Mouse (Mus musculus): Measurements from ENCODE around the gene Btrc.
"Not testable (repeated sequence)": the region's sequence is repeated elsewhere in the genome, so short reads cannot be mapped to it uniquely, and the experiment has no call there.

Btrc gene

DNA sequence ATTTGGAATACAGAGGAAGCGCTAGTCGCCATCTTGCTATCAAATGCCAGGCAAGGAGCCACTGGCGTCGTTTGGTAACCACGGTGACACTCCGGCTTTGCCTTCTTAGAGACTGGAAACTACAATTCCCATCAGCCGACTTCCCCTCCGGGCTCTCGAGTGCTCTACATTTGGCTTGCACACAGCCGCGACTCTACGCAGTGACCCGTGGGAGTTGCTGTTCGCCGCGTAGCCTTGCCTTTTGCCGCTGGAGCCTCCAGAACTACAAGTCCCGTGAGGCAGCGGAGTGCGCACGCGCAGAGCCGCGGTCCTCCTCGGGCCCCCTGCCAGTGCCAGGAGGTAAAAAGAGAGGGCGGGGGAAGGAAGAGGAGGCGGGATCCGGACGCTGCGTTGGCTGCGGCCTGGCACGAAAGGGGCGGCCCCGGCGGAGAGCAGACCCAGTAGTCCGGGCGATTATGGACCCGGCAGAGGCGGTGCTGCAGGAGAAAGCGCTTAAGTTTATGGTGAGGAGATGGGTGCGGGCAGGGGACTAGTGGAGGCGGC lies at the start of gene Btrc:
Gene Btrc, plus strand, starts transcription at position 351 of the 543 bp plus-strand sequence.
- peak; percentile 100 for DNase-seq

DNA sequence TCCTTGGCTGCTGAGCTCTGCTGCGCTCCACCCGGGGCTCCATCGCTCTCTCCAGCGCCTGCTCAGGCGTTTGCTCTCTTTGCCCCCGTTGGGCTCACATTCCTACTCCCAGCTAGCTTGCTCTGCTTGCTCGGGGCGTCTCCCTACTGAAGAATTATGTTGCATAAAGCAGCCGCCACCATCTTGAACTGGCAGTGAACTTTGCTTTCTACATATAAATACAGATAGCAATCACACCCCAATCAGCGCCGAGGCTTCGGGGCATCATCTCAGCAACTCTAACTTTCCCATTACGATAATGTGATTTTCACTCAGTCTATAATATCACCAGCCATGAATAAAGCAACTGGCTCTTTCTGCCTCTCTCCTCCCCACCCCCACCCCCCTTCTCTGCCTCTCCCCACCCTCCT lies 46.1 kb upstream of the Btrc start:
- no peak for DNase-seq

DNA sequence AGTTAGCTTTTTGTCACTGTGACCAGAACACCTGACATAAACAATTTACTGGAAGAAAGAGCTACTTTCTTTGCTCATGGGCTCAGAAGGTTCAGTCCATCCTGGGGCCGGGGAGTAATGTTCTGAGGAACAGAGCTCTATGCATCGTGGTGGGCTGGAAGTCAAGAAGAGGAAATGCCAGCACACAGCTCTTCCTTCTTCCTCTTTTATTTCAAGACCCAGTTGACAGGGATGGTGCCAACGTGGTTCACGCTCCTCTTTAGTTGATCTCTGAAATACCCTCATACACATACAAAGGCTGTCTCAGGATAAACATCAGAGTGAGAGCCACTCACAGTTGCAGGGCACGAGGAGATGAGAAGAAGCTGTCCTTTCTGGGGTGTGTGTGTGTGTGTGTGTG lies 42.5 kb upstream of the Btrc start:
- DNase-seq = no peak

DNA sequence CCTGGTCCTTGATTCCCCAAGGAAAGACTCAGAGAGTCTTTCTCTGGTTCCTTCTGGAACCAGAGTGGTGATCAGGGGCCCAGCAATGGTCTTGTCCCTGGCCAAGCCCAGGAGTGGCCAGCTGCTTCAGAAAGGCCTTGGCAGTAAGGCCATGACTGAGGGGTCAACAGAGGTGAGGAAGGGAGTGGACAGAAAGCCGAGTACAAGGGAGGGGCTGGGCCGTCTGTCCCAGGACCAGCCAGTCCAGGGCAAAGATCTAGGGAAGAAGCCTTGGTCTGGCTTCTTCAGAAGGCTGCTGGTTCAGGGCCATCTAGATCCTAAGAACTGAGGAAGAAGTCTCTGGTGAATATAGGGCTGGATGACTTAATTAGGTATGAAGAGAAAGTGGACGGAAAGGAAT lies 34.5 kb upstream of the Btrc start:
- DNase-seq = no peak

DNA sequence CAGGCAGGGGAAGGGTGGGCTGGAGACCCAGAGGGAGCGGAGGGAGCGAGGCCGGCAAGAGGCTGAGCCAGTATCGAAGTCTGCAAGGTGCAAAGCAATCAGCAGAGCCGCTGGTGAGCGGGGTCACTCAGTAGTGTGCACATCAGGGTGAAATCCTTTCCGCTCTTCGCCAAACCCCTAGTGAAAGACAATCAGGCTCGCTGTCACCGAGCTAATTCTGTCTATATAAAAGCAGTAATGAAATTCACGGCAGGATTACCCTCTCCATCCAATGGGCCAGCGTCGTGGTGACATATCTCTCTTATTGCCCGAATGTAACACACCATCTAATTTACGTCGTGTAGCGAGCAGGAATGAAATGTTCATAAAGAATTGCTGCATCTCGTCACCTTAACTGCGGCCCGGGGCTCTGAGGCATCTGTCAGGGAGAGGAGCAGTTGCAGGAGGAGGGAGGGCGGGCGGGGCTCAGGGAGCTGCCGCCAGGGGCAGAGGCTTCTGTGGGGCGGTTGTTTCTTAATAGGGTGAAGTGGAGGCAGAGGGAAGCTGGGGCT lies 33.7 kb upstream of the Btrc start:
- no peak for DNase-seq

DNA sequence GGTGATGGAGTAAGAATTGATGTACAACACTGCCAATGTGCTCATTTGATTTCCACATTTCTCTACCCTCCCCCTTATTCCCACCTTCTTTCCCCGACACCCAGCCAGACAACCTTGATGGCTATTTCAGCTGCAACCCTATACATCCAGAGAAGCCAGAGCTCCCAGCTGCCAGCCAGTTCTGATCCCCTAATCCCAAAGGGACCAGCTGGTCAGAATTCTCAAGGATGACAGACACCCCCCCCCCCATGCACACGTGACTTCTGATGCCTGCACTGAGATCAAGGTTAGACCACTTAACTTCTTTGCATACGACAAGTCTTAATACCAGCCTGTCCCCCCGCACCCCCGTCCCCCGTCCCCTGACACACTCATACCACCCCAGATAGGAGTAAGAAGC lies 26.8 kb upstream of the Btrc start:
- no peak for DNase-seq

DNA sequence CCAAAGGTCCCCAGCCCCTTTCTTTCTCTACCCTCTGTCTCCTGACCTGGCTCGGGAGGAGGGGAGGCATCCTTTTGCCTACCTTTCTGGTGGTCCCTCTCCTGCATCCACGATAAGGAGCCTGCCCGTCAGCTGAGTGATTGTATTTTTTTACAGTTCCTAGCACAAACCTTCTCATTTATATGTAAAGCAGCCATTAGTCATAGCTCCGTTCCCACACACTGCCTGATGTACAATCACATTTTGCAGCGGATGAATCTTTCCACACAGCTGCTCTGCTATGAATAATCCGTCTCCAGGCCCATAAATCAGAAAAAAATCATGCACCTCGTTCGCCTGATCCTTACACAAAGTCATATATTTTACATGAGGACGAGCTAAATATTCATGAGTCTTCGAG lies 25.4 kb upstream of the Btrc start:
- no peak for DNase-seq

DNA sequence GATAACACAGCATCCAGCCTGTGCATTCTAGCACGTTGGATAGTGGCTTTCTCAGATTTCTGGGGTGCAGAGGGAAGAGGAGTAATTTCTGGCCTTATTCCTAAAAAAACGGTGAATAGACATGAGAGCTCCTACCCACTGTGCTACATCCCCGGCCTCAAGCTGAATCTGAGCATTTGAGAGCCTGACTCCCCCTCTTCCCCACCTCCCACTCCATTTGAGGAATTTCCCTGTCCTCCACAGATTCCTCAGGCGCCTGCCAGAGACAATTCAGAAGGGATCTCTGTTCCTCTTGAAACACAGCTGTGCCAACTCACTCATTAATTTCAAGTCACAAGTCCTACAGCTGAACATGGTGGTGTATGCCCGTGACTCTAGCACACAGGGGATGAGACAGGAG lies 19.6 kb upstream of the Btrc start:
- no peak for DNase-seq

DNA sequence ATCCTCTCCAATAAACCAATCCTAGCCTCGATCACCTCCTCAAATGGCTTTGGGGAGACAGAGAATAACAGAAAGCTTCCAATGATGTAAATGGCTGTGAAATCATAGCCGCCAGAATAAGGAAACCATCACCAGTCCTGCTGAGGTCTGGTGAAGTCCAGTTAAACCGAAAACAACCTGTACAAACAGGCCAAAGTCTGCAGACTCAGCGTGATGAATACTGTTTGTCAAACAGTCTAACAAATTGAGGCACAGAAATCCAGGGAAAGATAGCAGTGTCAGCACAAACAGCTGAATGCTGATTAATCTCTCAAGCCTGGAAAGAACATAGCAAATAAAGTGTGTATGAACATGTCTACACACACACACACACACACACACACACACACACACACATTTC lies 15.3 kb upstream of the Btrc start:
- no peak for DNase-seq

DNA sequence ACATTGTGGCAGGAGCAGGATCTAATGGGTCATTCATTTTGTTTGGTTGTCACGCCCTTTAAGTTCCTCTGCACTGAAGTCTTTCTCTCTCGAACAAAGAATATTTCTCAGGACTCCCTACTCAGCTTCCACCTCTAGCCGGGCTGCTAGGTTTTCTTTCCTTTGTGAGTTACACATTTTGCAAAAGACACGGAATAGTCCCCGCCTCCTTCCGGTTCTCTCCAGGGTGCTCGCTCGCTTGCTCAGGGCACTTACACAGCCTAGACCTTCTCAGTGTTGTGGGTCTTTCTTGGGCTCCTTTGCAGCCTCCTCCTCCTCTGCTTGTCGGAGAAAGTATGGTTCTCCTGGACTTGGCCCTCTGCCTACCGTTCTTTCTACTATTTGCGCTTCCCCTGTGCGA lies 13.1 kb upstream of the Btrc start:
- no peak for DNase-seq

DNA sequence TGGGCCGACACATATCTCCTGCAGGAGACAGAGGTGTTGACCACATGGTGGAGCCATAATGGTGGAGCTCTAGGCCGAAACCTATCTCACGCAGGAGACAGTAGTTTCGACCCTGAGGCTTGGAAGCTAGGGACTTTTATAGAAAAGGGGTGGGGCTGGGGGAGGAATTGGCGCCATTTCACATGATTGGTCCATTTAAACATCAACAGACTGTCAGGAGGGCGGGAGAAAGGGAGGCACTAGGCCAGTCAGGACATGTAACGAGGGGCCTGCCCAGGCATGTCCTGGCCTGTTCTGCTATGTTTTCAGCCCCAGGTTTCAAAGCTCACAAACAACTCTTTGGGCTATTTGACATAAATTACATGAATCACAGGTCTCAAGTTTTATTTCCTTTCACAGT lies 10.8 kb upstream of the Btrc start:
- DNase-seq = not testable (repeated sequence)

DNA sequence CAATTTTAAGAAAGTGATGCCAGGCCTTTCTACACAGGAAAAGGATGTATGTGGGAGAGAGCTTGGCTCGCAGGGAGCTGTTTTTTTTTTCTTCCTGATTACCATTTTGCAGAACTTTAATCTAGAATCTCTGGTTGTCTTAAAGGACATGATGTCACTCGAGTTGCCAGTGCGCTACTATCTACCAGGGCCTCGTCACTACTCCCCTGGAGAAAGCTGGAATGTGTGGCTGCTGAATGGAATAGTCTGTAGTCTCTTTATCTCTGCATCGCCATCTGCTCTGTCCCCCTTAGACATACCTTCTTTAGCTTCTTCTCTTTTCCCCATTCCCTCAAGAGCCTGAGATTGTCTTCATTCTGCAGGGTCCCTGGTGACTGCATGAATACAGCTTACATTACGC lies 7.9 kb upstream of the Btrc start:
- DNase-seq = no peak

DNA sequence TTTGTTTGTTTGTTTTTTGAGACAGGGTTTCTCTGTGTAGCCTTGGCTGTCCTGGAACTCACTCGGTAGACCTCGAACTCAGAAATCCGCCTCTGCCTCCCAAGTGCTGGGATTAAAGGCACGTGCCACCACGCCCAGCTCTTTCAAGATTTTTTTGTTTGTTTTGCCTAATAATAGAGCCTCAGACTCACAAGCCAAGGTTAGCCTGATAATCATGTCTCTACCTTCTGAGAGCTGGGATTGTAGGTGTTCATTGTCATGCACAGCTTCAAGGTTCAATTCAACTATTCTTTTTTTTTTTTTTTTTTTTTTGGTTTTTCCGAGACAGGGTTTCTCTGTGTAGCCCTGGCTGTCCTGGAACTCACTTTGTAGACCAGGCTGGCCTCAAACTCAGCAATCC lies 6.7 kb upstream of the Btrc start:
- not testable (repeated sequence) for DNase-seq

DNA sequence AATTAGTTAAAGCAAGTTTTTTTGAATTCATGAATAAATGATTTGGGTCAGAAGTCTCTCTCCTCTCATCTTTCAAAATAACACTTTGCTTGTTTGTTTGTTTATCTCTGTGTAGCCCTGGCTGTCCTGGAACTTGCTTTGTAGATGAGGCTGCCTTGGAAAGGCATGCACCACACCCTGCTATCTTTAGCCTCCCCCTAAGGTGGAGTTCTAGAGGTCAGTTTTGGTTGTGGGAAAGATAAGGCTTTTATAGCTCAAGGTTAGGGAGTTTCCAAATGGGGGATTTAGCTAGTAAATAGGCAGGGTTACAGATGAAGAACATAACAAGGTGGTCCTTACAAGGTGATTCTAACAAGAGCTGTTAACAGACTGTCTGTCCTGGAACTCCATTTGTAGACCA lies 3.0 kb upstream of the Btrc start:
- no peak for DNase-seq

DNA sequence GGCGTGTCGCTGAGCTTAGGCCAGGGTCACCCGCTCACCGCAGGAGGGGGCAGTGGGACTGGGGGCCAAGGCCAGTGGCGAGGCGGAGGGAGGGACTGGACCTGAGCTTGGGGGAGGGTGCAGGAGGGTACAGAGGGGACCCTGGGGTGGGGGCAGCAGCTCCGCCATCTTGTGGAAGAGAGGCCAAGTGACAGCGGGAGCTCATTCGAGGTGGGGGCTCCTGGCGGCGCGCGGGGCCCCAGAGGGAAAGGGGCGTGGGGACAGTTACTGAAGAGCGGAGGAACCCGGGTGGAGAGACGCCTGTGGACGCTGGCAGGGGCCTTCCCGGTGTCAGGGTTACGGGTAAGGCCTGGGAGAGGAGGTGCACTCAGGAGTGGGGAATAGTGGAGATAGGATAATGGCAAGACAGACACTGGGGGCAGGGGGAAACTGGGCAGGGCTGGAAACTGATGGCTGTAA lies 428 bp downstream of the Btrc start:
- no peak for DNase-seq

DNA sequence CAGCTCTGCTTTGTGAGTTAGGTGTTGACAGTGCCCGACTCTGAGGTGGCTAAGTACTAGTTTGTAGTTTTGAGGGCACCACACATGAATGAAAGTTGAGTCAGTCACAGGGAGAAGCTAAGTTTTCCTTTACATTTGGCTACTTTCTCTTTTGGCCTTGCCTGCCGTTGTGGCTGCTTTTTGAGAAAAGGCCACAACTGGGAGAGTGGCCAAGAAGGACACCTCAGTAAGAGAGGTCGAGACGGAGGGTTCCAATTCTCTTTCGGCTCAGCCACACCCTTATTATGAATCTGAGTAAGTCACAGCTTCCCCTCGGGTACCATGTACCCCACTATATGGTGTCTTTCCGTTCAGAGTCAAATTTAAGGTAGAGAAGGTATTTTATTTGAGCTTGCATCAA lies 3.1 kb downstream of the Btrc start:
- DNase-seq = no peak

DNA sequence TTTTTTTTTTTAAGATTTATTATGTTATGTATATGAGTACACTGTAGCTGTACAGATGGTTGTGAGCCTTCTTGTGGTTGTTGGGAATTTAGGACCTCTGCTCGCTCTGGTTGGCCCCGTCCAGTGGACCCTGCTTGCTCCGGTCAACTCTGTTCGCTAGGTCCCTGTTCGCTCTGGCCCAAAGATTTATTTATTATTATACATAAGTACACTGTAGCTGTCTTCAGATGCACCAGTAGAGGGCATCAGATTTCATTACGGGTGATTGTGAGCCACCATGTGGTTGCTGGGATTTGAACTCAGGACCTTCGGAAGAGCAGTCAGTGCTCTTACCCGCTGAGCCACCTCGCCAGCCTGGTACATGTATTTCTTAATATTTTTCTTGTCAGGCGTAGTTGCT lies 21.3 kb downstream of the Btrc start:
- not testable (repeated sequence) for DNase-seq

DNA sequence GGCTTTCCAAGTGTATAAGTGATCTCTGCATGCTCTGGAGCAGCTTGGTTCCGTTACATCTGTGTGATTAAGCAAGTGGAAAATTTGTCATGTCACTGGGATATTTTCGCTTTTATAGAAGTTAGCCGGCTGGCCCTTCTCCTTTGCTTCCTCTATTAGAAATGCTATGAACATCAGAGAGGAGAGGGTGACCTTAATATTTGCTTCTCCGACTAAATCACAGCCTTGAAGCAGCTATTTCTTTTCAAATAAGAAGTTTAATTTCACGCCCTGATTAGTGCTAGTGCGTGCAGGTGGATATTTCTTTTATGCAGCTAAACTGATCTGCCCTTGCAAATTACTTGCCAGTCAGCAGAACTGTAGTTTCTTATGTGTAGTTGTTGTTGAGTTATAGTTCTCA lies 25.0 kb downstream of the Btrc start:
- no peak for DNase-seq

DNA sequence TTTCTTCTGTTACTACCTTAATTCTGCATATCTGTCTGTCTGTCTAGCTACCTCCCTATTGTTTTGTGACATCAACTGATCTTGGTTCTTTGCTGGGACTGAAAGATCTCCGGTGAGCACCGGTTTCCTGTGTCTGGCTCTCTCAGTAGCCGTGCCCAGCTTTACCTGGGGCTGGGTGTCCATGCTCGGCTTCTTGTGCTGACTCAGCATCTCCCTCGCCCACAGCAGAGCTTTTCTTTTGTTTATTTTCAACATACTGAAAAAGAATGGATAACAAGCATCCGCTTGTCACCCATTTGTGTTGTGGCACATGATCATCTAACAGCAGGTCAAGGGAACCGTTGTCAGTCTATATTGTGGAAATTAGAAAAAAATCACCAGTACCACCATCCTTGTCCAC lies 30.5 kb downstream of the Btrc start:
- no peak for DNase-seq

DNA sequence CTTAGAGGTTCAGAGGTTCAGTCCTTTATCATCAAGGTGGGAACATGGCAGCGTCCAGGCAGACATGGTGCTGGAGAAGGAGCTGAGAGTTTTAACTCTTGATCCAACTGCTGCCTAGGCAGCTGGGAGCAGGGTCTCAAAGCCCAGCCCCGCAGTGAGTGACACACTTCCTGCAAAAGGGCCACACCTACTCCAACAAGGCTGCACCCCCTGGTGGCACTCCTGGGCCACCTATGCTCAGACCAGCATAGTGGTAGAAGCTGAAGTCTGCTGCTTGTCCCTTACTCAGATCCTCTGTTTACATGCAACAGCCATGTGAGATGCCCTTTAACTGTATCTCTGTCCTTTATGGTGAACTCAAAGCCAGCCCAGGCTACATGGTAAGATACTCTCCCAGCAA lies 47.5 kb downstream of the Btrc start:
- no peak for DNase-seq

DNA sequence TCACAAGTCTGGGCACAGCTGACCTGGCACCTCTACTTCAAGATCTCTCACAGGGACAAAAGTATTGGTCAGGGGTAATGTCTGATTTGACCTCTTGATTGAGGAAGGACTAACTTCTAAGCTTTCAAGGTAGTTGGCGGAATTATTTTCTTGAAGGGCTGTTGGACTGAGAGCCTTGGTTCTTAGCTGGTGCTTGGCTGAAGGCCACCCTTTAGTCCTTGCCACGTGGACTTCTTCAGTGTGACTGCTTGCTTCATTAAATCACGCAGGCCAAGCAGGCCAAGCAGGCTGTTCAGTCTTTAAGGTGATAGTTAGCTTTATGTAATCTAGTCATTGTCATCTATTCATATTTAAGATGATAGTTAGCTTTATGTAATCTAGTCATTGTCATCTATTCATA lies 49.2 kb downstream of the Btrc start:
- no peak for DNase-seq

DNA sequence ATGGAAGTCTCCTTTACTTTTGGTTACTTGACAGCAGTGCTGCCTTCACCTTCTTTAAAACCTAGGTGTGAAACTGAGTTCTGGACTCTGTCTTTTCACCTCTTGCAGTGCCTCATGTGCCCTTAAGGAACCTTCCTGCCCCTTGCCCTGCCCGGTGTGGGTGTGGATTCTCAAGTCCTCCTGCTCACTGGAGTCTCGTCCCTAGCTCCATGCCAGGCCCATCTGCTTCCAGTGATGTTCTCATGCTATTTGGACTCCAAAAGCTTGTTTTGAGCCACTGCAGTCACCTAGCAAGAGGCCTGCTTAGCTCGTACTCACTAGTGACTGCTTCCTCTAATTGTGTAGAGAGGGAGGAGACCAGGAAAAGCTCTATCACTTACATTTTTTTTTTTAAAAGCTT lies 50.4 kb downstream of the Btrc start:
- no peak for DNase-seq

DNA sequence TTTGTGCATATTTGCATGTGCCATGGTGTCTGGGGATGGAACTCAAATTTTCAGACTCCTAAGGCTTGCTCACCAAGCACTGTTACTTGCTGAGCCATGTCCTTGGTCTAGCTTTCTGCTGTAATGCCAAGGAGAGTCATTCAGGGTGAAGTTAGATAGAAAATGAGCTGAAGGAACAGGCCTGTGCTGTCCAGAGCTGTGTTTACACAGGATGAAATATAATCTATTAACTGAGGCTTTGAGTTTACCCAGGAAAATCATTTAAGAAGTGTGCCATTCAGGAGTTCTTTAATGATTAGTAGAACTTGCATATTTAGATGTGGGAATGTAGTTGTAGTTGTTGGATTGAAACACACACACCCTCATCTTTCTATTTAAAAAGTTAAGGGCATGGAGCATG lies 54.1 kb downstream of the Btrc start:
- no peak for DNase-seq

DNA sequence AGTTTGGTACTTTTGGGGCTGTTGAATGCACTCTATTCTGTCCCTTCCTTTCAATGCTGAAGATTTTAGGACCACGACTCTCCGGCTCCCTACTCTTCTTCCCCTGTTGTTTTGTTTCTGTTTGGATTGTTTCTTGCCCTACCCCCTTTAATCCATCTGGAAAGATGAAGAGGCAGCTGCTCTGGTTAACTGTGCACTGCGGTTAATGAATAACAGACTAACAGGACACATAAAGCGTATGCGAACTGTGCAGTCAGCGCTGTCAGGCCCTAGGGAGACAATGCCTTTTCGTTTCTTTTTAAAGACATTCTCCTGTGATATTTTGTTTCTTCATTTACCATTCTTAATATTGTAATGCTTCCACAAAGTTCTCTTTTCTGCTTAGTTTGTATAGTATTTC lies 58.7 kb downstream of the Btrc start:
- DNase-seq = no peak

DNA sequence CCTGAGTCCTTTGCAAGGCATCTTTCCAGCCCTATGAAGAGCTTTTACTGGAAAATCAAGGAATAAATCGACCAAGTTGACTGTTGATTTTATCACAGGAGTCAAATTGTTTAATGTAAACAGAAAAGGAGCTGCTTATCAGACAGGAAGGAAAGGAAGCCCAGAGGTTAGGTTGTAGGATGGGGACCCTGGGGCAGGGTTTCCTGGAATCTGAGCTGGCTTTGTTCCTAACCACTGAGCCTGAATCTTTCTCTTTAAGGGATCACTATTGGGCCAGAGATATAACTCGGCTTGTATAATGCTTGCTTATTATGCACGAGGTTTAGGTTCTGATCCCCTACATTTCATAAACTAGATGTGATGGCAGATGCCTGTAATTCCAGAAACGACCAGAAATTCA lies 64.6 kb downstream of the Btrc start:
- DNase-seq = no peak

Data from cerebellum, adult 8-10 months (tissue).